Mouse (Mus musculus): ENCODE data around the gene Hormad2.

DNA sequence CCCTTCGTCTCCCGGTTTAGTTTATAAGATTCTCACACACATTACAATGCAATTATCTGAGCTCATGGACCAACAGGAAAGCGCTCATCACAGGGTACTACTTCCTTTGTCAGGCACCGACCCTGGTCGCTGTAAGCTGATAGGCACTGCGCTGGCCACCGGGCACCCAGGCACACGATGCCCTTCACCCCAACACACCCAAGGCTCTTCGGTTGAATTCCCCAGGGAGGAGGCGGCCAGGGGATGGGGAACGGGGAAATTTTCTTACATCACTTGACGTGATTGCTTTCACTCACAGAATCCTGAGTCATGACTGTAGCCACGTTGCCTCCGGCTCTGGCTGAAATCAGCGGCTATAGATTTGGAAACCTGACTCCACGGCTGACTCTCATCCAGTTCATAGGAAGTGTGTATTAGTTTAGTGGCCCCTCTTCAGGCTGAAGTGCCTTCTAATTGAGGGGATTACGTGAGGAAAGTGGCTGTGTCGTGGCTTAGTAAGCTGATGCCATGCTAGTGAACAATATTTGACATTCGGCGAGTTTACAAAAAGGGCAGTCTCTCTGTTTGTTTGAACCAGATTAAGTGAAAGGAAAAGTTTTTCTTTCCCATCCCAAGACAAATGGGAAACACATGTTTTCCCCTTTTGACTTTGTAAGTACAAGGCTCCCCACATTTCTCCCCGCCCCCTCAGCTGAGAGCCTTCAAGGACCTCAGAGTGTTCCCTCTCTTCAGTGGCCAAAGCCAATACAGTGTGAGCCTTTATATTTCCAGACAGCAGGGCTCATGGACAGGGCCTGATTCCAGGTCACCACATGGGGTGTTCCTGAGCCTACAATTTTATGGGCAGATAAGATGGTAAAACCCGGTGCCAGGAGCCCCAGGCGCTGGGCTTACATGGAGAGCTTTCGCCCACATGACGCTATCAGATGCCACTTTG lies 132.1 kb downstream of the Hormad2 start:
- no peak for TF ChIP-seq POLR2A (IDR thresholded peaks at IDR 0.05; ENCODE audit: borderline replicate concordance, extremely low read depth, low read depth, low read length)
- no peak for TF ChIP-seq CTCF (IDR thresholded peaks at IDR 0.05; ENCODE audit: insufficient read depth, low read length)

Measured in lung, adult 2 months (tissue).